Mouse (Mus musculus) stomach, postnatal 0 days (tissue): Measurements from ENCODE around the gene Tars2.
A peak's percentile ranks its signal among the peaks of the same experiment; 100 is the strongest.

Source experiments
- CTCF ChIP-seq: IDR thresholded peaks from 2 replicates; pipeline ENCODE4 v1.5.1; 2016; ENCODE audit warnings: antibody characterized with exemption, low read depth, mild to moderate bottlenecking, moderate library complexity
- EP300 ChIP-seq: optimal IDR thresholded peaks from 2 replicates; pipeline ENCODE3; 2016; ENCODE audit warnings: antibody characterized with exemption

DNA sequence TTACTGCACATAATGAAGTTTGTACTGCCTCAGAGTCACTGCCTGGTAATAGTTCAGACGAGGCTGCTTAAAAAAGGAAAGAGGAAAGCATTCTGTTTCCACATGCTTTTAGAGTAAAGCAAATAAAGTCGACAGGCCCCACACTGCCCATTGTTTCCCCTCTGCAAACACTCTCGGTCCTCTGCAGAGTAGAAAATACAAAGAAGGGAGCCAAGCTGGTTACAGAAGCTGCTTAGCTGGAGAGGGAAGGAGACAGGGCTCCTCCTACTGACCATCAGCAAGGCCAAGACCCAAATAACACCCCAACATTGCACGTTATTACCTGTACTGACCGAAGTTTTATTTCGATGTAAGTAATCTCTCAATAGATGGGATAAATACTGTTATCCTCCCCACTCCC is 3.0 kb upstream of the Tars2 start:
- TF ChIP-seq CTCF (peak; percentile 62), EP300 (no peak)
